Comparison of ENCODE assay signal across 8 mouse cellular contexts in genomic region chr6:146633097-146633496, GRCm38 (mm10). TPM values are rescaled to one million over a fixed set of nuclear protein-coding genes. Genes with fewer than 3 reads are reported as not detected.
DNase-seq lines count a peak whose midpoint lies in the region; ATAC-seq lines count a peak whose summit lies in the region.

No protein-coding gene starts in this region.

- intact Hi-C loops in gastrocnemius, postnatal 36 days (cut with DNase I), result no loop called here

- DNase-seq in cerebellum, adult 8-10 months, result peak; percentile 16
- no peak for DNase-seq in cerebellum, postnatal 4 days (ENCODE audit: low spot score in 2 of 2)
- DNase-seq in NIH3T3 (ENCODE audit: low read depth), result peak; percentile 46
- DNase-seq in forebrain, embryonic 14.5 days (ENCODE audit: low spot score), result peak; percentile 34
- DNase-seq in gastrocnemius, postnatal 36 days, result no peak
- no peak for DNase-seq in right cerebral cortex, adult 18-20 months

- no peaks in the 10 kb centered on the region for H3K9me3 ChIP-seq in forebrain, embryonic 14.5 days (replicated peaks; ENCODE audit: control insufficient read depth, low read length)
- no peaks in the 10 kb centered on the region for H3K9me3 ChIP-seq in limb, embryonic 15.5 days
- no peaks in the 10 kb centered on the region for H3K9me3 ChIP-seq in stomach, embryonic 16.5 days (replicated peaks; ENCODE audit: control insufficient read depth, low read length)

- H3K36me3 ChIP-seq in forebrain, embryonic 14.5 days (ENCODE audit: control insufficient read depth, insufficient read depth, low read length), result no peaks in the 10 kb centered on the region
- H3K36me3 ChIP-seq in limb, embryonic 15.5 days, result no peaks in the 10 kb centered on the region
- H3K36me3 ChIP-seq in stomach, embryonic 16.5 days (ENCODE audit: control insufficient read depth, insufficient read depth, low read length), result no peaks in the 10 kb centered on the region

- no peak for ATAC-seq in forebrain, embryonic 14.5 days
- ATAC-seq in limb, embryonic 15.5 days (ENCODE audit: insufficient number of reproducible peaks, low FRiP score, low TSS enrichment, low read depth), result no peak
- ATAC-seq in stomach, embryonic 16.5 days (ENCODE audit: insufficient read depth, low FRiP score), result no peak

- WGBS in forebrain, embryonic 14.5 days, result 39% methylated on average over 8 of the region's 8 CpGs
- 43% methylated on average over 8 of the region's 8 CpGs for WGBS in limb, embryonic 15.5 days
- WGBS in stomach, embryonic 16.5 days, result 57% methylated on average over 8 of the region's 8 CpGs

- 0 out of 2 replicates have a peak overlapping the region, but pooled peaks have one; percentile 37 for H3K9ac ChIP-seq in forebrain, embryonic 14.5 days (ENCODE audit: low read length)
- H3K9ac ChIP-seq in limb, embryonic 15.5 days, result no peak overlapping the region
- peak overlapping the region; percentile 33; the same call in 1 of the 2 replicates for H3K9ac ChIP-seq in stomach, embryonic 16.5 days (ENCODE audit: low read length)

- no peak overlapping the region for H3K27ac ChIP-seq in forebrain, embryonic 14.5 days (ENCODE audit: low read depth, low read length)
- no peak overlapping the region for H3K27ac ChIP-seq in limb, embryonic 15.5 days
- no peak overlapping the region for H3K27ac ChIP-seq in stomach, embryonic 16.5 days (ENCODE audit: low read length)

- peak overlapping the region; percentile 62 for H3K4me2 ChIP-seq in forebrain, embryonic 14.5 days (ENCODE audit: low read length)
- H3K4me2 ChIP-seq in limb, embryonic 15.5 days, result peak overlapping the region; percentile 63
- peak overlapping the region; percentile 83 for H3K4me2 ChIP-seq in stomach, embryonic 16.5 days (ENCODE audit: low read depth, low read length)

- peaks cover 10% of the 10 kb centered on the region; the same call in 1 of the 2 replicates for H3K4me1 ChIP-seq in forebrain, embryonic 14.5 days (ENCODE audit: control insufficient read depth, insufficient read depth, low read length)
- peaks cover 19% of the 10 kb centered on the region for H3K4me1 ChIP-seq in limb, embryonic 15.5 days
- H3K4me1 ChIP-seq in stomach, embryonic 16.5 days (ENCODE audit: control insufficient read depth, insufficient read depth, low read length), result peaks cover 6% of the 10 kb centered on the region; the same call in 1 of the 2 replicates

- H3K4me3 ChIP-seq in forebrain, embryonic 14.5 days (ENCODE audit: low read depth, low read length), result no peak overlapping the region
- peak overlapping the region; percentile 82 for H3K4me3 ChIP-seq in limb, embryonic 15.5 days
- peak overlapping the region; percentile 81 for H3K4me3 ChIP-seq in stomach, embryonic 16.5 days (replicated peaks; ENCODE audit: low read length)

- H3K27me3 ChIP-seq in forebrain, embryonic 14.5 days (replicated peaks; ENCODE audit: control insufficient read depth, insufficient read depth, low read length), result no peaks in the 10 kb centered on the region
- H3K27me3 ChIP-seq in limb, embryonic 15.5 days, result no peaks in the 10 kb centered on the region
- no peaks in the 10 kb centered on the region for H3K27me3 ChIP-seq in stomach, embryonic 16.5 days (ENCODE audit: control insufficient read depth, insufficient read depth, low read length)

RNA-seq across cellular contexts. Expression of gene Med21, which starts 9.2 kb away (rescaled TPM):
- polyA plus RNA-seq in forebrain, embryonic 14.5 days (2014; fragmentation: Nextera tagmentation; extraction: Ambion mirVana), result 117 and 122 TPM in 2 replicates
- polyA plus RNA-seq in limb, embryonic 15.5 days (2015; fragmentation: Nextera tagmentation; extraction: Ambion mirVana), result 132 and 142 TPM in 2 replicates
- 131 and 140 TPM in 2 replicates for polyA plus RNA-seq in stomach, embryonic 16.5 days (2015; fragmentation: Nextera tagmentation; extraction: Ambion mirVana)
- total RNA-seq in gastrocnemius, postnatal 36 days (2021), result 10 to 100 TPM; 34.7 to 38.0 TPM

RNA-seq across cellular contexts. Expression of gene Tm7sf3, which starts 9.5 kb away (rescaled TPM):
- 29.5 and 31.1 TPM in 2 replicates for polyA plus RNA-seq in forebrain, embryonic 14.5 days (2014; fragmentation: Nextera tagmentation; extraction: Ambion mirVana)
- polyA plus RNA-seq in limb, embryonic 15.5 days (2015; fragmentation: Nextera tagmentation; extraction: Ambion mirVana), result 48.2 and 52.1 TPM in 2 replicates
- polyA plus RNA-seq in stomach, embryonic 16.5 days (2015; fragmentation: Nextera tagmentation; extraction: Ambion mirVana), result 31.9 and 32.3 TPM in 2 replicates
- total RNA-seq in gastrocnemius, postnatal 36 days (2021), result 1 to 10 TPM; 6.2 to 7.3 TPM

RNA-seq across cellular contexts. Expression of gene Ints13, which starts 55.5 kb away (rescaled TPM):
- polyA plus RNA-seq in forebrain, embryonic 14.5 days (2014; fragmentation: Nextera tagmentation; extraction: Ambion mirVana), result 52.9 and 62.2 TPM in 2 replicates
- polyA plus RNA-seq in limb, embryonic 15.5 days (2015; fragmentation: Nextera tagmentation; extraction: Ambion mirVana), result 54.2 and 62.9 TPM in 2 replicates
- polyA plus RNA-seq in stomach, embryonic 16.5 days (2015; fragmentation: Nextera tagmentation; extraction: Ambion mirVana), result 56.6 and 65.3 TPM in 2 replicates
- 10 to 100 TPM; 11.3 to 11.8 TPM for total RNA-seq in gastrocnemius, postnatal 36 days (2021)

RNA-seq across cellular contexts. Expression of gene Fgfr1op2, which starts 56.1 kb away (rescaled TPM):
- polyA plus RNA-seq in forebrain, embryonic 14.5 days (2014; fragmentation: Nextera tagmentation; extraction: Ambion mirVana), result 56.1 TPM in 2 replicates
- 98.3 and 99.6 TPM in 2 replicates for polyA plus RNA-seq in limb, embryonic 15.5 days (2015; fragmentation: Nextera tagmentation; extraction: Ambion mirVana)
- polyA plus RNA-seq in stomach, embryonic 16.5 days (2015; fragmentation: Nextera tagmentation; extraction: Ambion mirVana), result 96.6 and 98.8 TPM in 2 replicates
- 10 to 100 TPM; 44.0 to 48.1 TPM for total RNA-seq in gastrocnemius, postnatal 36 days (2021)

Comparison
In these comparisons a context has a peak if more than half of its experiments do, and no peak if none do; other contexts are left out.
1. DNase-seq: peak in cerebellum, adult 8-10 months (single experiment), NIH3T3 (single experiment) and forebrain, embryonic 14.5 days (single experiment); none in cerebellum, postnatal 4 days (0 of 2), gastrocnemius, postnatal 36 days (0 of 2) and right cerebral cortex, adult 18-20 months (single experiment).
2. Peak in every context shown above with its lines, with median percentiles within 50 percentile points of each other: H3K4me2 ChIP-seq.